Mouse (Mus musculus): ENCODE data around the gene Cops7b. TPM values are rescaled to one million over a fixed set of nuclear protein-coding genes. Genes with fewer than 3 reads are reported as not detected.

Cops7b gene
- polyA plus RNA-seq, 1 experiment: 67.6 TPM

DNA sequence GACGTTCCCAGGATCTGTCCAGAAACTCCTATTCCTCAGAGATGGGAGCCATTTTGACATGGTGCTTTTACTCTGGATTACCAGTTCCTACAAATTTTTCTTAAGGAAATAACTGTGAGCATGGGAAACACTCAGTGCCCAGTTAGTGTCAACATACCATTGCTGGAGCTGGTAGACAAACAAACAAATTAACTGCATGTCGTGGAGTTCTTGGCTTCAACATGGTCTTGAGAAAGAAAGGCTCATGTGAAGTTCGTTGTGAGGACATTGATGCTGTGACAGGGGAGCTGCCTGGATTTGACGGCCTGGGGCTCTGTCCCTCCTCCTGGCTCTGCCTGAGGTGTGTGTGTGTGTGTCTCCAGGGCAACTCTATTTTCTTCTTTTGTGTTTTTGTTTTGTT lies 47.2 kb downstream of the Cops7b start:
- Histone ChIP-seq H3K27me3 (ENCODE audit: control insufficient read depth, insufficient read depth, low read length) (no peaks in the 10 kb centered on the region), H3K36me3 (ENCODE audit: control insufficient read depth, insufficient read depth, low read length) (no peaks in the 10 kb centered on the region), H3K27ac (ENCODE audit: control insufficient read depth, insufficient read depth, low read length) (no peak overlapping the region), H3K4me3 (ENCODE audit: control insufficient read depth, insufficient read depth, low read length) (no peak overlapping the region), H3K4me1 (replicated peaks; ENCODE audit: control insufficient read depth, insufficient read depth, low read length) (no peaks in the 10 kb centered on the region)
- 87% methylated on average over 4 of the region's 4 CpGs for WGBS
- TF ChIP-seq CTCF (IDR thresholded peaks at IDR 0.05; ENCODE audit: borderline replicate concordance, control insufficient read depth, extremely low read depth, insufficient read depth, low read length, poor library complexity) (no peak), POLR2A (IDR thresholded peaks at IDR 0.05; ENCODE audit: control insufficient read depth, extremely low read depth, insufficient read depth, low read length, poor library complexity) (no peak)
- no peak for DNase-seq

DNA sequence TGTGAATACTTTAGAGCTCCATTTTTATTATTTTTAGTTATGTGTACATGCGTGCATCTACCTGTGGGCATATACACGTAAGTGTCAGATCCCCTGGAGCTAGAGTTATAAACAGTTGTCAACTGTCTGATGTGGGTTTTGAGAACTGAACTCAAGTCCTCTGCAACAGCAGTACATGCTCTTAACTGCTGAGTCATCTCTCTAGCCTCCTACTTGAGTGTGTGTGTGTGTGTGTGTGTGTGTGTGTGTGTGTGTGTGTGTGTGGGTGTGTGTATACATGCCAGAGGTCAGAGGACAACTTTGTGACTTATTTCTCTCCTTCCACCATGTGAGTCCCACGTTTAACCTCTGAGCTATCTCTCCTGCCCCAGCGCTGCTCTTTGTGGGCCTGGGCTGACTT lies 47.8 kb downstream of the Cops7b start:
- H3K36me3 ChIP-seq (ENCODE audit: control insufficient read depth, insufficient read depth, low read length): no peaks in the 10 kb centered on the region
- H3K27ac ChIP-seq (ENCODE audit: control insufficient read depth, insufficient read depth, low read length): no peak overlapping the region
- H3K4me3 ChIP-seq (ENCODE audit: control insufficient read depth, insufficient read depth, low read length): no peak overlapping the region
- 44% methylated on average over 4 of the region's 4 CpGs for WGBS
- H3K27me3 ChIP-seq (ENCODE audit: control insufficient read depth, insufficient read depth, low read length): no peaks in the 10 kb centered on the region
- no peak for DNase-seq
- no peak for TF ChIP-seq POLR2A (IDR thresholded peaks at IDR 0.05; ENCODE audit: control insufficient read depth, extremely low read depth, insufficient read depth, low read length, poor library complexity)
- no peak for TF ChIP-seq CTCF (IDR thresholded peaks at IDR 0.05; ENCODE audit: borderline replicate concordance, control insufficient read depth, extremely low read depth, insufficient read depth, low read length, poor library complexity)
- H3K4me1 ChIP-seq (replicated peaks; ENCODE audit: control insufficient read depth, insufficient read depth, low read length): no peaks in the 10 kb centered on the region

DNA sequence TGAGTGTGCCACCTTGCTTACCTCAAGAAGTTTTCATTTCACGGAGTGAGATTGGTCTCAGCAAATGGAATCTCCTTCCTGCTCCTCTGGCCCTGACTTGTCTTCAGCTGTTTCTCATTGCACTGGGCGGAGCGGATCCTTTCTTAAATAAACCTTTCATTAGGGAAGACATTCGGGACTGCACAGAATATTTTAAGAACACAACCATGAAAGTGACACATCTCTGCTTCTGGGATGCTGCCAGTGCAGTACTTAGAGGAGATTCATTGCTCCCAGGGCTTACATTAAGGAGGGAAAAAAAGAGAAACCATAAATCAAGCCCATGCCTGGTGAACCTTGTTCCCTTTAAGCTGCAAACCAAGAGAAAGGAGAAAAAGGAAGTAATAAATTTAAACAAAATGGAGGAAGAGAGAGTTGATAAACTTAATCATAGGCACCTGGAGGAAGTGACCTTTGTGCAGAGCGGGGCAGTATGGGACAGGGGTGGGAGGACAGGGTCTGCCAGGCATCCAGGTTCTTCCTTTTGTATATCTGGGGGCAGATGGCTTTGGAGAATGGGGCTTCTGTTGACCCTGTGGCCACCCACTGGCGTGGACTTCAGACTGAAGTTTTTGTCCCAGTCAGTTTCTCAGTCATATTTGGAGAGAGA lies 50.2 kb downstream of the Cops7b start:
- H3K27me3 ChIP-seq (ENCODE audit: control insufficient read depth, insufficient read depth, low read length): no peaks in the 10 kb centered on the region
- TF ChIP-seq CTCF (IDR thresholded peaks at IDR 0.05; ENCODE audit: borderline replicate concordance, control insufficient read depth, extremely low read depth, insufficient read depth, low read length, poor library complexity): no peak
- no peak for TF ChIP-seq POLR2A (IDR thresholded peaks at IDR 0.05; ENCODE audit: control insufficient read depth, extremely low read depth, insufficient read depth, low read length, poor library complexity)
- no peak for DNase-seq
- no peaks in the 10 kb centered on the region for H3K36me3 ChIP-seq (ENCODE audit: control insufficient read depth, insufficient read depth, low read length)
- H3K4me1 ChIP-seq (replicated peaks; ENCODE audit: control insufficient read depth, insufficient read depth, low read length): no peaks in the 10 kb centered on the region
- WGBS: 72% methylated on average over 6 of the region's 6 CpGs
- H3K4me3 ChIP-seq (ENCODE audit: control insufficient read depth, insufficient read depth, low read length): no peak overlapping the region
- no peak overlapping the region for H3K27ac ChIP-seq (ENCODE audit: control insufficient read depth, insufficient read depth, low read length)

DNA sequence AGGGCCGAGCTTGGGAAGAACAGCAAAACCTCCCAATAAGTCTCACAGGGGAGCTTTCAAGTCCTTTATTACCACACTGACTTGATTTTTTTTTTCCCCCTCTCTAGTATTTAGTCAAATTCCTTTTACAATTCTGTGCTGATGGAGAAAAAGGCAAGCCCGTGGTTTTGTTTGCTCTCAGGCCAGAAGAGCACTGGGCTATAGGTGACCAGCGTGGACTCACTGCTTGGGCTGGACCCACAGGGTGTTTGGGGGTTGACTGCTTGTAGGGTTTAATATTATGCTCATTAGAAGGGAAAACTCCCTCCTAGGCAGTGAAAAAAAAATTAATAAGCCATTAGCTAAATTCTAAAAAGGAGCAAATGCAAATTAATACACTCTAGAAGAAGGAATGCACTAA lies 50.7 kb downstream of the Cops7b start:
- H3K4me3 ChIP-seq (ENCODE audit: control insufficient read depth, insufficient read depth, low read length): no peak overlapping the region
- TF ChIP-seq CTCF (IDR thresholded peaks at IDR 0.05; ENCODE audit: borderline replicate concordance, control insufficient read depth, extremely low read depth, insufficient read depth, low read length, poor library complexity) (no peak), POLR2A (IDR thresholded peaks at IDR 0.05; ENCODE audit: control insufficient read depth, extremely low read depth, insufficient read depth, low read length, poor library complexity) (no peak)
- no peaks in the 10 kb centered on the region for H3K27me3 ChIP-seq (ENCODE audit: control insufficient read depth, insufficient read depth, low read length)
- DNase-seq: no peak
- no peaks in the 10 kb centered on the region for H3K4me1 ChIP-seq (replicated peaks; ENCODE audit: control insufficient read depth, insufficient read depth, low read length)
- no peak overlapping the region for H3K27ac ChIP-seq (ENCODE audit: control insufficient read depth, insufficient read depth, low read length)
- WGBS: 81% methylated on average over 3 of the region's 3 CpGs
- no peaks in the 10 kb centered on the region for H3K36me3 ChIP-seq (ENCODE audit: control insufficient read depth, insufficient read depth, low read length)

DNA sequence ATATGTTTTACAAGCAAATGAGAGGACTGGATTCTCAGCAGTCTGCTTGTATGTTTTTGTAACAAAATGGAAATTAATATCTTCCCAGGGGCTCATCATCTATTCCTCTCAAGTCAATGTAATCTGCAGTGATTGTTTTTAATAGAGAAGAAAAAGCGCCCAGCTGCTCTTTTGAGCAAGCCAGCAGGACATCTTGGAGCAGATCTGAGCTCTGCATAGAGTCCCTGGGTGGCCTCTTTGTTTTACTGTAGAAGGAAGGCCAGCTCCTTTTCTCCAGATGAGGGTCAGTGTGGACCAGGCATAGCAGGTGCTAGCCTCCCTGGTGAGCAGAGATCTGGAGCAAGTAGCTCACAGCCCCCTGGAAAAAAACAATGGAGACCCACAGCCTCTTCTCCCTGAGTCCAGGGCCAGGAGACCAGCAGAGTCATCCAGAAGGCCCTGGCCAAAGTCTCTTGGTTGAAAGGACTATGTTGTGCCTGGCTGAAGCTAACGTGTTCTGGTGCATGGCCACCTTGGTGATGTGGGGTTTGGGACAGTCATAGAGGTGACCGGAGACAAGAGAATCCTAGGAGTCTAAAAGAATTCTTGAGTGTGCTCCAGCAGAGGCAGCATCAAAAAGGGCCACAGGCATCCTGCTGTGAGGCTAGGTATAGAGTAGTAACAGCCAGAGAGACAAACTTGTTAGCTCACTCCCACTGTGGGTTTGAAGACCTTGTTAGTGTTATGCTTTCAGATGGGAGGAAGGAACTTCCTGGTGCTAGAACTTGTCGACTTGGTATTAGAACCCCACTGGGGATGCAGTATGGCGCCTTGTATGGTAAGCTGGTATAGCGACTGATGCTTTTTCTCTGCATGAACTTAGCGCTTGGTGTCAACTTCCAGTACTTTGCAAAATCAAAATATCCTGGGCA lies 51.4 kb downstream of the Cops7b start:
- 89% methylated on average over 7 of the region's 7 CpGs for WGBS

DNA sequence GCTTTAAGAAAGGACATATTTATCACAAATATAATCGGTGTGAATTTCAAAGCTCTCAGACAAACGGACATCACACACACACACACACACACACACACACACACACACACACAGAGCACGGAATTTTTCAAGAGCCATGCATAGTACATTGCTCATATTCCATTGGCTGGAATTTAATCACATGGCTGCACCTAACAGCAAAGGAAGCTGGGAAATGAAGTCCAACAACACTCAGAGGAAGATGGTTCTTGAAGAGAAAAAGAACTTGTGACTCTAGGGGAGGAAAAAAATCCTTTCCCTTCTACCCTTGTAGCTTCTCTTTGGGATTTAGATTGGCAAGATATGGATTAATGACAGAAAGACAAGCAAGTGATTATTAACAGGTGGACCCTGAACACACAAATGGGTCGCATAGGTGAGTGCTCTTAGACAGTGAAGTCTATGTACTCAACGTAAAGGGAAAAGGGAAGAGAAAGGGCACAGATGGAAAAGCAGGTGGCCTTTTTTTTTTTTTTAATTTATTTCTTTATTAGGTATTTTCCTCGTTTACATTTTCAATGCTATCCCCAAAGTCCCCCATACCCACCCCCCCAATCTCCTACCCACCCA lies 52.2 kb downstream of the Cops7b start:
- Histone ChIP-seq H3K36me3 (ENCODE audit: control insufficient read depth, insufficient read depth, low read length) (no peaks in the 10 kb centered on the region), H3K27me3 (ENCODE audit: control insufficient read depth, insufficient read depth, low read length) (no peaks in the 10 kb centered on the region), H3K4me3 (ENCODE audit: control insufficient read depth, insufficient read depth, low read length) (no peak overlapping the region), H3K27ac (ENCODE audit: control insufficient read depth, insufficient read depth, low read length) (no peak overlapping the region), H3K4me1 (replicated peaks; ENCODE audit: control insufficient read depth, insufficient read depth, low read length) (no peaks in the 10 kb centered on the region)
- TF ChIP-seq CTCF (IDR thresholded peaks at IDR 0.05; ENCODE audit: borderline replicate concordance, control insufficient read depth, extremely low read depth, insufficient read depth, low read length, poor library complexity) (no peak), POLR2A (IDR thresholded peaks at IDR 0.05; ENCODE audit: control insufficient read depth, extremely low read depth, insufficient read depth, low read length, poor library complexity) (no peak)
- no peak for DNase-seq
- WGBS: 90% methylated on average over 6 of the region's 6 CpGs

More for the DNA sequence above, 51.4 kb downstream of the Cops7b start:
- H3K27me3 ChIP-seq (ENCODE audit: control insufficient read depth, insufficient read depth, low read length): no peaks in the 10 kb centered on the region
- no peak overlapping the region for H3K27ac ChIP-seq (ENCODE audit: control insufficient read depth, insufficient read depth, low read length)
- no peaks in the 10 kb centered on the region for H3K4me1 ChIP-seq (replicated peaks; ENCODE audit: control insufficient read depth, insufficient read depth, low read length)
- H3K4me3 ChIP-seq (ENCODE audit: control insufficient read depth, insufficient read depth, low read length): no peak overlapping the region
- TF ChIP-seq POLR2A (IDR thresholded peaks at IDR 0.05; ENCODE audit: control insufficient read depth, extremely low read depth, insufficient read depth, low read length, poor library complexity) (no peak), CTCF (IDR thresholded peaks at IDR 0.05; ENCODE audit: borderline replicate concordance, control insufficient read depth, extremely low read depth, insufficient read depth, low read length, poor library complexity) (no peak)
- H3K36me3 ChIP-seq (ENCODE audit: control insufficient read depth, insufficient read depth, low read length): no peaks in the 10 kb centered on the region
- DNase-seq: no peak
